ENCODE assay signal across 21 mouse cellular contexts in genomic region chr7:97304471-97304870, GRCm38 (mm10). TPM values are rescaled to one million over a fixed set of nuclear protein-coding genes. Genes with fewer than 3 reads are reported as not detected.
DNase-seq lines count a peak whose midpoint lies in the region; ATAC-seq and TF ChIP-seq lines count a peak whose summit lies in the region.
"Had no signal": no experiment of that assay in that cellular context is flagged by ENCODE, and none has a peak within 500 bp of the region (broad histone marks: within the 10 kb centered on the region; RNA-seq: fewer than 3 reads in every experiment).

No protein-coding gene starts in this region.

- H3K9me3 ChIP-seq in forebrain, embryonic 10.5 days, result no peaks in the 10 kb centered on the region
- H3K9me3 ChIP-seq in forebrain, embryonic 14.5 days (replicated peaks; ENCODE audit: control insufficient read depth, low read length), result no peaks in the 10 kb centered on the region
- H3K9me3 ChIP-seq in intestine, embryonic 14.5 days (ENCODE audit: control insufficient read depth, low read length), result no peaks in the 10 kb centered on the region
- no peaks in the 10 kb centered on the region for H3K9me3 ChIP-seq in intestine, postnatal 0 days (ENCODE audit: control insufficient read depth)
- H3K9me3 ChIP-seq: G1E; hindbrain, embryonic 13.5 days; intestine, embryonic 15.5 days; midbrain, embryonic 13.5 days; neural tube, embryonic 13.5 days had no signal

- H3K27me3 ChIP-seq in forebrain, embryonic 10.5 days (ENCODE audit: poor library complexity, severe bottlenecking), result no peaks in the 10 kb centered on the region
- no peaks in the 10 kb centered on the region for H3K27me3 ChIP-seq in forebrain, embryonic 14.5 days (replicated peaks; ENCODE audit: control insufficient read depth, insufficient read depth, low read length)
- no peaks in the 10 kb centered on the region for H3K27me3 ChIP-seq in intestine, embryonic 14.5 days (replicated peaks; ENCODE audit: control insufficient read depth, insufficient read depth, low read length)
- H3K27me3 ChIP-seq in intestine, postnatal 0 days (replicated peaks; ENCODE audit: control insufficient read depth, insufficient read depth, low read length), result no peaks in the 10 kb centered on the region
- H3K27me3 ChIP-seq: hindbrain, embryonic 13.5 days; intestine, embryonic 15.5 days; midbrain, embryonic 13.5 days; neural tube, embryonic 13.5 days had no signal

- no peak overlapping the region for H3K27ac ChIP-seq in forebrain, embryonic 10.5 days
- H3K27ac ChIP-seq in forebrain, embryonic 14.5 days (ENCODE audit: low read depth, low read length), result no peak overlapping the region
- H3K27ac ChIP-seq in intestine, embryonic 14.5 days (ENCODE audit: low read depth), result no peak overlapping the region
- H3K27ac ChIP-seq in intestine, postnatal 0 days (ENCODE audit: low read depth, low read length), result no peak overlapping the region
- H3K27ac ChIP-seq: gastrocnemius, adult 2 months; hindbrain, embryonic 13.5 days; intestine, embryonic 15.5 days; layer of hippocampus, adult 2 months; midbrain, embryonic 13.5 days; neural tube, embryonic 13.5 days had no signal

- no peak for ATAC-seq in forebrain, embryonic 14.5 days
- no peak for ATAC-seq in intestine, embryonic 14.5 days (replicated peaks; ENCODE audit: low FRiP score, low TSS enrichment, low read depth)
- ATAC-seq in intestine, postnatal 0 days, result no peak
- ATAC-seq: activated CD4-positive, CD25-positive, alpha-beta regulatory T cell, adult 4 months; intestine, embryonic 15.5 days; midbrain, embryonic 13.5 days had no signal

- no peaks in the 10 kb centered on the region for H3K4me1 ChIP-seq in forebrain, embryonic 10.5 days
- H3K4me1 ChIP-seq in forebrain, embryonic 14.5 days (ENCODE audit: control insufficient read depth, insufficient read depth, low read length), result no peaks in the 10 kb centered on the region
- H3K4me1 ChIP-seq in intestine, embryonic 14.5 days (replicated peaks; ENCODE audit: control insufficient read depth, insufficient read depth, low read length), result no peaks in the 10 kb centered on the region
- no peaks in the 10 kb centered on the region for H3K4me1 ChIP-seq in intestine, postnatal 0 days (replicated peaks; ENCODE audit: control insufficient read depth, insufficient read depth, low read length)
- H3K4me1 ChIP-seq: hindbrain, embryonic 13.5 days; intestine, embryonic 15.5 days; midbrain, embryonic 13.5 days; neural tube, embryonic 13.5 days had no signal

- no peak overlapping the region for H3K4me3 ChIP-seq in forebrain, embryonic 10.5 days
- H3K4me3 ChIP-seq in forebrain, embryonic 14.5 days (ENCODE audit: low read depth, low read length), result no peak overlapping the region
- H3K4me3 ChIP-seq in intestine, embryonic 14.5 days (ENCODE audit: low read depth, low read length), result no peak overlapping the region
- H3K4me3 ChIP-seq in intestine, postnatal 0 days (ENCODE audit: low read depth, low read length), result no peak overlapping the region
- H3K4me3 ChIP-seq: gastrocnemius, adult 2 months; hindbrain, embryonic 13.5 days; intestine, embryonic 15.5 days; layer of hippocampus, adult 2 months; midbrain, embryonic 13.5 days; neural tube, embryonic 13.5 days had no signal

- TF ChIP-seq CTCF in intestine, postnatal 0 days (IDR thresholded peaks at IDR 0.05; ENCODE audit: low read depth), result no peak

- H3K4me2 ChIP-seq in forebrain, embryonic 14.5 days (ENCODE audit: low read length), result no peak overlapping the region
- H3K4me2 ChIP-seq in intestine, embryonic 14.5 days (ENCODE audit: low read length), result no peak overlapping the region
- no peak overlapping the region for H3K4me2 ChIP-seq in intestine, postnatal 0 days (replicated peaks; ENCODE audit: low read depth)
- H3K4me2 ChIP-seq: hindbrain, embryonic 13.5 days; intestine, embryonic 15.5 days; midbrain, embryonic 13.5 days; neural tube, embryonic 13.5 days had no signal

- no peak overlapping the region for H3K9ac ChIP-seq in forebrain, embryonic 14.5 days (ENCODE audit: low read length)
- no peak overlapping the region for H3K9ac ChIP-seq in intestine, embryonic 14.5 days (ENCODE audit: low read length)
- no peak overlapping the region for H3K9ac ChIP-seq in intestine, postnatal 0 days (ENCODE audit: low read depth, low read length)
- H3K9ac ChIP-seq: hindbrain, embryonic 13.5 days; intestine, embryonic 15.5 days; midbrain, embryonic 13.5 days; neural tube, embryonic 13.5 days had no signal

- peaks cover 33% of the 10 kb centered on the region for H3K36me3 ChIP-seq in forebrain, embryonic 10.5 days (replicated peaks)
- H3K36me3 ChIP-seq in forebrain, embryonic 14.5 days (ENCODE audit: control insufficient read depth, insufficient read depth, low read length), result peaks cover 53% of the 10 kb centered on the region
- peaks cover 87% of the 10 kb centered on the region for H3K36me3 ChIP-seq in intestine, embryonic 14.5 days (ENCODE audit: control insufficient read depth, insufficient read depth, low read length)
- H3K36me3 ChIP-seq in intestine, postnatal 0 days (ENCODE audit: control insufficient read depth, insufficient read depth), result peaks cover 82% of the 10 kb centered on the region

- DNase-seq in forebrain, embryonic 10.5 days (ENCODE audit: extremely low spot score, low spot score), result peak; percentile 12
- DNase-seq in forebrain, embryonic 14.5 days (ENCODE audit: low spot score), result no peak
- DNase-seq in intestine, embryonic 14.5 days (ENCODE audit: low spot score), result peak; percentile 15
- DNase-seq in lung, postnatal 10 days, result peak; percentile 28
- DNase-seq in lung, postnatal 25 days (ENCODE audit: low spot score), result no peak
- DNase-seq in urinary bladder, postnatal 4 days (ENCODE audit: low spot score in 2 of 2), result peak; percentile 14 to 43
- no peak for DNase-seq in urinary bladder, postnatal 25 days (ENCODE audit: low spot score)
- DNase-seq: cerebellum, adult 18-20 months; embryo, embryonic 11 days; gastrocnemius, adult 2 months; heart, postnatal 10 days; liver; spleen, adult 18-20 months had no signal

RNA-seq across cellular contexts. Expression of gene Usp35, which starts 27.3 kb away (rescaled TPM):
- polyA plus RNA-seq in forebrain, embryonic 10.5 days (2016; fragmentation: Nextera tagmentation; extraction: Ambion mirVana), result 0.83 and 1.7 TPM in 2 replicates
- polyA plus RNA-seq in forebrain, embryonic 14.5 days (2014; fragmentation: Nextera tagmentation; extraction: Ambion mirVana), result 4.0 and 4.1 TPM in 2 replicates
- 2.1 and 3.4 TPM in 2 replicates for polyA plus RNA-seq in intestine, embryonic 14.5 days (2014; fragmentation: Nextera tagmentation; extraction: Ambion mirVana)
- 0.41 and 0.48 TPM in 2 replicates for polyA plus RNA-seq in intestine, postnatal 0 days (2015; fragmentation: Nextera tagmentation; extraction: Ambion mirVana)

RNA-seq across cellular contexts. Expression of gene Kctd21, which starts 27.7 kb away (rescaled TPM):
- polyA plus RNA-seq in forebrain, embryonic 10.5 days (2016; fragmentation: Nextera tagmentation; extraction: Ambion mirVana), result 3.7 and 3.9 TPM in 2 replicates
- polyA plus RNA-seq in forebrain, embryonic 14.5 days (2014; fragmentation: Nextera tagmentation; extraction: Ambion mirVana), result 7.5 and 7.9 TPM in 2 replicates
- polyA plus RNA-seq in intestine, embryonic 14.5 days (2014; fragmentation: Nextera tagmentation; extraction: Ambion mirVana), result 5.4 and 5.9 TPM in 2 replicates
- polyA plus RNA-seq in intestine, postnatal 0 days (2015; fragmentation: Nextera tagmentation; extraction: Ambion mirVana), result 1.4 TPM in 2 replicates

Comparison
In these comparisons a context has a peak if more than half of its experiments do, and no peak if none do; other contexts are left out.
1. DNase-seq: peak in forebrain, embryonic 10.5 days (single experiment), intestine, embryonic 14.5 days (single experiment), lung, postnatal 10 days (single experiment) and urinary bladder, postnatal 4 days (2 of 2); none in forebrain, embryonic 14.5 days (single experiment), lung, postnatal 25 days (single experiment) and urinary bladder, postnatal 25 days (single experiment).